Mouse (Mus musculus): ENCODE results near the gene Bex1.

GRCm38 (mm10) chrX:136245521-136246071 is 30.3 kb upstream of the Bex1 start:
- TF ChIP-seq CTCF (IDR thresholded peaks at IDR 0.05; ENCODE audit: control insufficient read depth, insufficient read depth, insufficient replicate concordance, low read depth, low read length) (no peak), POLR2A (IDR thresholded peaks at IDR 0.05; ENCODE audit: control insufficient read depth, low read depth, low read length) (no peak)
